Mouse (Mus musculus) heart, postnatal 4 days (tissue): ENCODE data around the gene Eya4. TPM values are rescaled to one million over a fixed set of nuclear protein-coding genes. Genes with fewer than 3 reads are reported as not detected.
A peak's percentile ranks its signal among the peaks of the same experiment; 100 is the strongest.

Experiments
- DNase-seq: peaks from one replicate; pipeline ENCODE4 v3.0.0; 2021
- total RNA-seq, 2 experiments: library from RNA; stranded (reverse); gene quantifications; 2 replicates each; pipeline ENCODE4 v1.2.3; 2021

Gene Eya4
- total RNA-seq: 1 to 10 TPM in 1 of 2 experiments, under 1 TPM in 1; 0.95 to 1.2 TPM

GRCm38 (mm10) chr10:23350011-23350911 is at the start of gene Eya4:
Gene Eya4 (minus strand): TSS chr10:23350786.
- DNase-seq: peak; percentile 54

GRCm38 (mm10) chr10:23395399-23395798 is 44.8 kb upstream of the Eya4 start:
- no peak for DNase-seq

GRCm38 (mm10) chr10:23394556-23395245 is 44.1 kb upstream of the Eya4 start:
- peak; percentile 14 for DNase-seq

- no peak for DNase-seq
Measured at GRCm38 (mm10) chr10:23394152-23394551, 43.6 kb upstream of the Eya4 start.

GRCm38 (mm10) chr10:23363866-23364265 is 13.3 kb upstream of the Eya4 start:
- DNase-seq: no peak

GRCm38 (mm10) chr10:23349392-23350010 is 1.1 kb downstream of the Eya4 start:
- peak; percentile 14 for DNase-seq

GRCm38 (mm10) chr10:23348893-23349391 is 1.6 kb downstream of the Eya4 start:
- DNase-seq: peak; percentile 12

GRCm38 (mm10) chr10:23348101-23348892 is 2.3 kb downstream of the Eya4 start:
- peak; percentile 5 for DNase-seq

GRCm38 (mm10) chr10:23337250-23337649 is 13.3 kb downstream of the Eya4 start:
- no peak for DNase-seq

- DNase-seq: no peak
Measured at GRCm38 (mm10) chr10:23332768-23333167, 17.8 kb downstream of the Eya4 start.

GRCm38 (mm10) chr10:23327651-23328050 is 22.9 kb downstream of the Eya4 start:
- no peak for DNase-seq

GRCm38 (mm10) chr10:23322275-23322674 is 28.3 kb downstream of the Eya4 start:
- DNase-seq: no peak

- no peak for DNase-seq
Measured at GRCm38 (mm10) chr10:23295616-23296015, 55.0 kb downstream of the Eya4 start.

- DNase-seq: no peak
Measured at GRCm38 (mm10) chr10:23292495-23292894, 58.1 kb downstream of the Eya4 start.

GRCm38 (mm10) chr10:23277371-23277770 is 73.2 kb downstream of the Eya4 start:
- DNase-seq: no peak

GRCm38 (mm10) chr10:23271050-23271621 is 79.5 kb downstream of the Eya4 start:
- no peak for DNase-seq

GRCm38 (mm10) chr10:23270502-23270901 is 80.1 kb downstream of the Eya4 start:
- DNase-seq: no peak

GRCm38 (mm10) chr10:23252180-23252579 is 98.4 kb downstream of the Eya4 start:
- DNase-seq: no peak

GRCm38 (mm10) chr10:23246485-23246884 is 104.1 kb downstream of the Eya4 start:
- DNase-seq: no peak

- DNase-seq: no peak
Measured at GRCm38 (mm10) chr10:23236918-23237317, 113.7 kb downstream of the Eya4 start.

- DNase-seq: no peak
Measured at GRCm38 (mm10) chr10:23235405-23235804, 115.2 kb downstream of the Eya4 start.

GRCm38 (mm10) chr10:23233425-23233824 is 117.2 kb downstream of the Eya4 start:
- DNase-seq: no peak
